Mouse (Mus musculus): ENCODE measurements around the gene Irf4. TPM values are rescaled to one million over a fixed set of nuclear protein-coding genes. Genes with fewer than 3 reads are reported as not detected.

The Irf4 gene
- total RNA-seq (2022), result under 1 TPM; 0.17 to 0.18 (median 0.18) TPM

DNA sequence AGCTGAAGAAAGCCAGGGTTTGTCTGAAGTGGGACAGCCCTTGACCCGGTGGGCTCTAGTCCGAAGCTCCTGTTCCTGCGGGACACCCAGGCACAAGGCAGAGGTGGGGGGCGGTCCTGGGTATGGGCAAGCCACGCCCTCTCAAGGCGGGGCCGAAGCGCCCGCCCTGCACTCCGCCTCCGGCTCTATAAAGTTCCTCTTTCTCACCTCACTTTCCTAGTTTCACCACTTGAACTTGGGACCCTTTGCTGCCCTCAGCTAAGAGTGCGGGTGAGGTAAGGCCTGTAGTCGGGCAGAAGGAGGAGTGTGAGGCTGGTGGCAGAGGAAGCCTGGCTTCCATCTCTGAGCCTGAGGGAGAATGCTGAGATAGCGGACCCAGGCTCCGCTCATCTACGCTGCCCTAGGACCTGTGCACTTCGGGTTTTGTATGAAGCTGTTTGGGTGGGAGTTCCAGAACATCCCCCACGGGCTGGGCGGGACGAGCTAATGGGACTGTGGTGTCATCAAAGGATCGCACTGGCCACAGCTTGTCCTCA is at the start of gene Irf4:
TSS of gene Irf4 (plus strand) at position 206 of the 536 bp plus-strand sequence.
- DNase-seq (ENCODE audit: low spot score in 2 of 2), result no peak

DNA sequence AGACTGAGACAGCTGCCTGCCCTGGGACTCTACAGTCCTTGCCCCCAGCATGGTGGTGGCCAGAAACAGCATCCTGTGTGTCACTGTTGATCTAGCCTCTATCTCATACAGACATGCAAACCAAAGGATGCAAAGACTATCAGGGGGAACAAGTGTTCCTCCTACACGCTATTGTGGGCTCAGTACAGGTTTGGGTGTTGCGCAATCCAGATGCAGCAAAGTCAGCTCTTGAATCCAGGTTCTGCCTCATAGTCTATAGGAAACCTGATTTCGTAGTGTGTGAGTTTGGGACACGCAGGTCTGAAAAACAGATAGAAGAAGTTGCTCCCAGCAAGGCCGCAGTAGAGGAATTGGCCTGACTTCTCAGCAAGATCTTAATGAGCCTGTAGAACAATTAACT is 46.3 kb upstream of the Irf4 start:
- no peak for DNase-seq (ENCODE audit: low spot score in 2 of 2)

GRCm38 (mm10) chr13:30704246-30705095 is 44.6 kb upstream of the Irf4 start:
- no peak for DNase-seq (ENCODE audit: low spot score in 2 of 2)

- no peak for DNase-seq (ENCODE audit: low spot score in 2 of 2)
These were observed 38.0 kb upstream of the Irf4 start for GRCm38 (mm10) chr13:30711066-30711465.

DNA sequence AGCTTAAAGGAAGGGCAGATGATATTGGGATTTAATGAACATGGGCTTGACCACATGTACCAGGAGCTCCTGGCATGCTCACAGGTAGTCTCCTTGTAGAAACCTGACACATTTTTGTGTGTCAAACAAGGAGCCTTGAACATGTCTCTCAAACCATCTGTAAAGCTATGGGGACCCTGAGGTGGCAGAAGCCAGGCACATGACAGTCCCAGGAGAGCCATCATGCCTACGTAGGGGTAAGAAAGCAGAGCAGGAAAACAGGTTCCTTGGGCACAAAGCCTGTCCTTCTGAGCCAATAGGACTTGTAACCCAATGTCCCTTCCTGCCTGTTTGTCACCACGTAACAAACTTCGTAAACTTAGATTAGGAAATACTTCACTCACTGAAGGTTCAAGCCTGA is 37.3 kb upstream of the Irf4 start:
- DNase-seq (ENCODE audit: low spot score in 2 of 2), result no peak

GRCm38 (mm10) chr13:30712280-30712679 is 36.7 kb upstream of the Irf4 start:
- DNase-seq (ENCODE audit: low spot score in 2 of 2), result no peak

GRCm38 (mm10) chr13:30713621-30714020 is 35.4 kb upstream of the Irf4 start:
- no peak for DNase-seq (ENCODE audit: low spot score in 2 of 2)

GRCm38 (mm10) chr13:30714552-30714951 is 34.5 kb upstream of the Irf4 start:
- DNase-seq (ENCODE audit: low spot score in 2 of 2), result no peak

DNA sequence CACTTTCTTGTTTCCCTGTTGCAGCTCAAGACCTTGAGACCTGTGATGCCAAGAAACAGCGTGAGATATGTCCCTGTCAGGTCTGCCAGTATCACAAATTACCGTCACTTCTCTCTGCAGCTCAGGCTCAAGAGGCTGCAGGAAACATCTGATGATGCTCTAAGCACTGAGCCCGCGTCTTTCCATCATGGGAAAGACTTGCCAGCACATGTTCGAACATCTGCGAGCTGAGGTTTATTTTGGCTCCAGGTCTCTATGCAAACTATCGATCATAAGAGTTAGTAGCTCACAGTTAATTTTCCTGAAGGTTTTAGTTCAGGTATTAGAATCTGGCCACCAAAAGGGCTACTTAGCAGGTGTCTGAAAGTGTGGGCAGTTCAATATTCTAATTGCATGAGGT is 34.0 kb upstream of the Irf4 start:
- DNase-seq (ENCODE audit: low spot score in 2 of 2), result no peak

DNA sequence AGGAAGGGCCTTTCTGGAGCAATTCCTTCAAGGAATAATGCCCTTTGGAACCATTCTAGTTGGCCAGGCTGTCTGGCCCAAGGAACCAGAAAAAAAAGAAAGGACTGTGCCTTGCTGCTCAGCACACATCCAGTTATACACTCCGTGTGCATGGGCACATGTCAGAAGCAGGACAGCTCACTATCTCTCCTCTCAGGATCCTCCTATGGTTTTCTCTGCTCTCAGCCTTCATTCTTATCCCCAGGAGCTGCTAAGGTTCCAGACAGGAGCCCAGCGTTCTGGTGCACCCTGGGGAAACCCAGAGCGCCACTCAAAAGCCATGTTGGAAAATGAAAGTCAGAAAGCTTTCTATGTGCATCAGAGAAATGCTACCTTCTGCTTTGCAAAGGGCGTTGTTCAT is 33.5 kb upstream of the Irf4 start:
- DNase-seq (ENCODE audit: low spot score in 2 of 2), result no peak

DNA sequence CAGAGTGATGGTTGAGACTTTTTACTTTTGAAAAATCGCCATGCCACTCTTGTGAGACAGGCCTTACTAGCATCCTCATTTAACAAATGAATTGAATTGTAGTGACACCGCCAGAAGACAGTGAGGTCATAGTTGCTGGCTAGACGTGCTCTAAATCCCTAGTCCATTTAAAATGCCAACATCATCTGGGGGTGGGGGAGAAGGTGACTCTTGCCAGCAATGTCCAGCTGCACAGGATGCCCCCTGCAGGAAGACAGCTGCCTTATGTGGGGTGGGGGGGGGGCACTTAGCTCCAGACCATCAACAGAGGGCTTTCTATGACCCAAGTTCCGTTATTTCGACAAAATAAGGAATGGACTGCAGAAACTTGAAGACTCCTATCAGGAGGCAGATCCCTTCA is 32.4 kb upstream of the Irf4 start:
- no peak for DNase-seq (ENCODE audit: low spot score in 2 of 2)

- DNase-seq (ENCODE audit: low spot score in 2 of 2), result no peak
These were observed 26.4 kb upstream of the Irf4 start for GRCm38 (mm10) chr13:30722601-30723000.

DNA sequence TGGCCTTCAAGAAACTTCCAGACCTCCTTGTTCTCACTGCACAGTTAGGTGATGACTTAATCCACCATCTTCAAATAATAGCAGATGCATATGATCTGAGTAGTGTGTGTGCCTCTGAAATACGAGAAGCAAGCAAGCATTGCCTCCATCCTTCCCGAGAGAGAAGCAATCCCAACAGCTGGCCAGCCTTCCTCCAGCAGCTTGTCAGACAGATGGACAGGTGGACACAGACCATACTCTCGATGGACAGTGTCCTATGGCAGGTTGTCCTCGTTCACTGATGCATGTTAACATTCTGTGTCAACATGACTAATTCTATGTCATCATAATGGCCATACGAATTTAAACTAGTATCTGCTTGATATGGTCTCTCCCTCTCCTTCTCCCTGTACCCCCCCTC is 25.8 kb upstream of the Irf4 start:
- no peak for DNase-seq (ENCODE audit: low spot score in 2 of 2)

DNA sequence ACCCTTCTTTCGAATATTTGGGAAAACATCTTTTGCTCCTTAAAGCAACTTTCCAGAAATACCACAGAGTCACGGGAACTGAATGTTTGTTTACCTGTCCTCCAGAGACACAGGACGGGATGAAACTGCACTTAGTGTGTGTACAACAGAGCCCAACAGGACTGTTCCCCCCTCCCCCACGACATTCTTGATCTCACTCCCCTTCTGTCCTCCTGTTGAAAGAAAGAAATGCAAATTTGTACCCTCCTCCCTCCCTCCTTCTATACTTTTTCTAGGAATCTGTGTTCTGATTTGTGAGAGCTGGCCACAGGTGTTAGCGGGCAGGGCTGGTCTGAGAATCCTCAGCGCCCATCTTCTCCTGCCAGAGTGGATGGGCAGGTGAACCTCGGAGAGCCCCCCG is 25.2 kb upstream of the Irf4 start:
- no peak for DNase-seq (ENCODE audit: low spot score in 2 of 2)

GRCm38 (mm10) chr13:30724691-30725271 is 24.2 kb upstream of the Irf4 start:
- no peak for DNase-seq (ENCODE audit: low spot score in 2 of 2)

- DNase-seq (ENCODE audit: low spot score in 2 of 2), result no peak
These were observed 22.1 kb upstream of the Irf4 start for GRCm38 (mm10) chr13:30726879-30727278.

DNA sequence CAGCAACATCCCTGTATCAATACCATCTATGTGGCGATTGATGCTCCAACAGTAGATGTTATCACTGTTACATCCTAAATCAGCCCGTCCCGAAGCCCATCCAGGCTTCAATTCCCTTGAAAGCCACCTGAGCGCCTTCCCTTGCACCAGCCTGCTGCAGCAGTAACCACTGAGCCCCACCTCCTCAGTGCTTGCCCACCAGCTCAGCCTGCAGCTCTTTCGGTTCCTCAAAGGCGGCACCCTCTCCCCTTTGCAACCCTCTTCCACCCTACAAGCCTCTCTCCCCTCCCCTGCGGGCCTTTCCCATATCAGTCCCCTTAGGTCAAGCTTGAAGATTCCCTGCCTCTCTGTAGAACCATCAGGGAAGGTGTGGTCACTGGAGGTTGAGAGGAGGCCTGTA is 20.9 kb upstream of the Irf4 start:
- no peak for DNase-seq (ENCODE audit: low spot score in 2 of 2)

GRCm38 (mm10) chr13:30729245-30729644 is 19.8 kb upstream of the Irf4 start:
- no peak for DNase-seq (ENCODE audit: low spot score in 2 of 2)

DNA sequence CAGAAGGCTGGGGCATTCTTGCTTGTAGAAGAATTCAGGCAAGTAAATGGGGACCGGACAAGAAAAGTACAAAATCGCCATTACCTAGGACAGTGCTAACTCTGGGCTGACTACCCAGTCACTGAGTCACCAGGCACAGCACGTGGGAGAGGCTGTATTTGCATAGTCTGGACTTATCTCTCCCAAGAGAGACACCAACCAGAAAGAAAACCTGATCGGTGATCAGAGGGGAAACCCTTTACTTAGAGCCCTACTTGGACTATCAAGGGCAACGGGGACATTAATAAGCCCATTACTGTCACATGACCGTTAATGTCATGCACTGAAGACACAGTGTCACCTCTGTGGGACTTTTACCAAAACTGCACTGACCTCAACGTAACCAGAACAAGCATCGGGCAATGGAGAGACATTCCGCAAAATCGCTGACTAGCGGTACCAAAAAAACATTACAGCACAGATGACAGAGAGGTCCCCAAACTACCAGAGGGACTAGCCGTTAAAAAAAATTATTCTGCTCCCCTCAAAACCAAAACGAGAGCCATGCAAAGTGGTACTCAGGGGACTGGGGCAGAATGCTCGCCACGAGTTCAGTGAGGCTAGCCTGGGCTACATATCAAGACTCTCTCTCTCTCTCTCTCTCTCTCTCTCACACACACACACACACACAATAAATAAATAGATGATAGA is 18.8 kb upstream of the Irf4 start:
- no peak for DNase-seq (ENCODE audit: low spot score in 2 of 2)

- no peak for DNase-seq (ENCODE audit: low spot score in 2 of 2)
These were observed 16.1 kb upstream of the Irf4 start for GRCm38 (mm10) chr13:30732709-30733445.

DNA sequence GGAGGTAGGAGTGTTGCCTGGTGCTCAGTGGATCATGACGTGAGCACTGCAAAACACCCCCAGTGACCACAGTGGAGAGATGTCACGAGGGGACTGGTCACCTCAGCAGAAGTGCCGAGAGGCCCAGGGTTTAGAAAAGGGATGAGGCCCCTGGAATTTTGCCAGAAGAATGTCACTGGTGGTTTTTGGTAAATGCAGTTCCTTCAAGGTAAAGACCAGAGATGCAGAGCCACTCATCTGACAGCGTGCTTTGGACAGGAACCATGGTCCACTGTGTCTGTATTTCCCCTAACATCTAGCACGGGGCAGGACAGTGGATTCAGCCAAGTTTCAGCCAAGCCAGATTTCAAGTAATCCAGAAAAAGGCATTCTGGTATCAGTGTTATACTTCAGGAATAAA is 12.3 kb upstream of the Irf4 start:
- DNase-seq (ENCODE audit: low spot score in 2 of 2), result no peak

DNA sequence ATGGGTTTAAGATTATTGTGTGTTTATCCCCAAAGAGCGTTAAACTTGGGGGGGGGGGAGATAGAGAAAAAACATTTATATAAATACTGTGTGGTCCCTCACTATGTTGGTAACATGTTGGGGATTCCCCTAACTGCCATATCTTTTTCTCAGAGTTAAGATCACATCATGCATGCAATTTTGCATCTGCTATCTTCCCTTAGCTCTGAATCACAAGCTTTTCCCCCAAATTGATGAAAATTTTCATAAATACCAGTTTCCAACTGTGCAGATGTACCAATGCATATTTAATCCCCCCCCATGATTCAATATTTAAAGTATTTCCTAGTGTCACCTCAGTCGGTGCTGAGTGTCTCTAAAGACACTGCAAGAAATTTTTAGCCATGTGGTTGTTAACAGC is 11.8 kb upstream of the Irf4 start:
- no peak for DNase-seq (ENCODE audit: low spot score in 2 of 2)
